Mouse (Mus musculus) hindbrain, embryonic 11.5 days (tissue): Measurements from ENCODE around the gene Rbm4b. TPM values are rescaled to one million over a fixed set of nuclear protein-coding genes. Genes with fewer than 3 reads are reported as not detected.
A peak's percentile ranks its signal among the peaks of the same experiment; 100 is the strongest.

Experiments
- ATAC-seq: fragments of 200-750 bp; cut with Nextera tagmentation; 2 replicates; pipeline ENCODE4 v1.8.0; 2017; ENCODE audit warnings: mild to moderate bottlenecking, moderate TSS enrichment, moderate library complexity; ENCODE audit not compliant: low FRiP score
- DNase-seq: peaks from one replicate; pipeline ENCODE4 v3.0.0-alpha.2; 2015; ENCODE audit warnings: low spot score
- H3K27ac ChIP-seq: fragments of 300-500 bp; sonication (generic); 2 replicates; pipeline ENCODE4 v1.5.1; 2014; ENCODE audit warnings: mild to moderate bottlenecking, low read depth, low read length
- H3K27me3 ChIP-seq: fragments of 300-500 bp; sonication (generic); 2 replicates; pipeline ENCODE4 v1.6.1; 2014; ENCODE audit warnings: mild to moderate bottlenecking, low read length, moderate library complexity, mixed read lengths; ENCODE audit not compliant: control insufficient read depth, insufficient read depth
- H3K36me3 ChIP-seq: fragments of 300-500 bp; sonication (generic); 2 replicates; pipeline ENCODE4 v1.6.1; 2014; ENCODE audit warnings: mild to moderate bottlenecking, low read length, moderate library complexity, mixed read lengths; ENCODE audit not compliant: control insufficient read depth, insufficient read depth
- H3K4me1 ChIP-seq: fragments of 300-500 bp; sonication (generic); replicated peaks from 2 replicates; pipeline ENCODE4 v1.6.1; 2014; ENCODE audit warnings: low read length, mixed read lengths; ENCODE audit not compliant: control insufficient read depth, insufficient read depth
- H3K4me2 ChIP-seq: fragments of 300-500 bp; sonication (generic); replicated peaks from 2 replicates; pipeline ENCODE4 v1.6.1; 2014; ENCODE audit warnings: mild to moderate bottlenecking, low read depth, low read length
- H3K4me3 ChIP-seq: fragments of 300-500 bp; sonication (generic); 2 replicates; pipeline ENCODE4 v1.5.1; 2014; ENCODE audit warnings: low read depth, low read length
- H3K9ac ChIP-seq: fragments of 300-500 bp; sonication (generic); 2 replicates; pipeline ENCODE4 v1.6.1; 2014; ENCODE audit warnings: low read depth, low read length
- H3K9me3 ChIP-seq: fragments of 300-500 bp; sonication (generic); 2 replicates; pipeline ENCODE4 v1.6.1; 2016; ENCODE audit warnings: low read length; ENCODE audit not compliant: control insufficient read depth
- WGBS: fragments of 180-500 bp; shearing (Covaris S2); extraction: QIAGEN DNeasy Blood & Tissue Kit; methylation state at CpG from one replicate; pipeline ENCODE4 v1.1.7; 2014; 5-methylcytosine and 5-hydroxymethylcytosine counted together
- polyA plus RNA-seq: library from polyadenylated mRNA; unstranded; fragments of >200 nt; fragmentation: Nextera tagmentation; extraction: Ambion mirVana; gene quantifications from 2 replicates; pipeline ENCODE4 v1.2.1, GENCODE M21; 2014

Rbm4b gene
- polyA plus RNA-seq, 1 experiment from 2014 or later = 154 TPM

DNA sequence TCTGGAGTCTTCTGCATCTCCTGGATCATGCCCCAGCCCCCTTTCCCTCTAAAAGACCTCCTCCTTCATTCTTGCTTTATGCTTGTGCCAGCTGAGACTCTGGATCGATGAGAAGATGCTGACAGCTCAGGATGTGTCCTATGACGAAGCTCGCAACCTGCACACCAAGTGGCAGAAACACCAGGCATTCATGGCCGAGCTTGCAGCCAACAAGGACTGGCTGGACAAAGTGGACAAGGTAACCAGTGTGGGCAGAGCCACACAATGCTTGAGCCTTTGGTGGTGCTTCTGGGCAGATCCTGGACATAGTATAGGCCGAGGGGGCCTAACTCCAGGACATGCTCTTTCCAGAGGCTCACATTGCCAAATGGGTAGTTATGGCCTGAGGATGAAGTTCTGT lies 16.5 kb upstream of the Rbm4b start:
- Histone ChIP-seq H3K36me3 (peaks cover 7% of the 10 kb centered on the region; the same call in 1 of the 2 replicates), H3K9ac (no peak overlapping the region), H3K9me3 (no peaks in the 10 kb centered on the region), H3K27ac (no peak overlapping the region), H3K4me3 (no peak overlapping the region), H3K4me1 (no peaks in the 10 kb centered on the region), H3K4me2 (no peak overlapping the region), H3K27me3 (no peaks in the 10 kb centered on the region)
- DNase-seq (no peak), ATAC-seq (no peak)
- 91% methylated on average over 5 of the region's 5 CpGs for WGBS

- Histone ChIP-seq H3K9me3 (no peaks in the 10 kb centered on the region), H3K27ac (no peak overlapping the region), H3K9ac (no peak overlapping the region), H3K36me3 (peaks cover 8% of the 10 kb centered on the region), H3K4me1 (no peaks in the 10 kb centered on the region), H3K4me2 (no peak overlapping the region), H3K4me3 (no peak overlapping the region), H3K27me3 (no peaks in the 10 kb centered on the region)
- DNase-seq (no peak), ATAC-seq (no peak)
- WGBS = 78% methylated on average over 10 of the region's 10 CpGs
These were observed 14.8 kb upstream of the Rbm4b start for GRCm38 (mm10) chr19:4741482-4741881.

- no peak overlapping the region for H3K9ac ChIP-seq
- no peak overlapping the region for H3K4me2 ChIP-seq
- no peaks in the 10 kb centered on the region for H3K9me3 ChIP-seq
- H3K27ac ChIP-seq = no peak overlapping the region
- 94% methylated on average over 6 of the region's 6 CpGs for WGBS
- no peak for DNase-seq
- peaks cover 14% of the 10 kb centered on the region for H3K36me3 ChIP-seq
- no peak for ATAC-seq
- H3K27me3 ChIP-seq = no peaks in the 10 kb centered on the region
- no peaks in the 10 kb centered on the region for H3K4me1 ChIP-seq
- no peak overlapping the region for H3K4me3 ChIP-seq
These were observed 14.1 kb upstream of the Rbm4b start for GRCm38 (mm10) chr19:4742229-4742628.

GRCm38 (mm10) chr19:4743524-4743923 lies 12.8 kb upstream of the Rbm4b start:
- H3K9ac ChIP-seq = no peak overlapping the region
- peak; percentile 70 for DNase-seq
- no peaks in the 10 kb centered on the region for H3K4me1 ChIP-seq
- no peaks in the 10 kb centered on the region for H3K9me3 ChIP-seq
- no peak overlapping the region for H3K4me2 ChIP-seq
- 41% methylated on average over 5 of the region's 5 CpGs for WGBS
- ATAC-seq = no peak
- H3K27ac ChIP-seq = no peak overlapping the region
- no peaks in the 10 kb centered on the region for H3K27me3 ChIP-seq
- H3K4me3 ChIP-seq = no peak overlapping the region
- peaks cover 8% of the 10 kb centered on the region for H3K36me3 ChIP-seq

DNA sequence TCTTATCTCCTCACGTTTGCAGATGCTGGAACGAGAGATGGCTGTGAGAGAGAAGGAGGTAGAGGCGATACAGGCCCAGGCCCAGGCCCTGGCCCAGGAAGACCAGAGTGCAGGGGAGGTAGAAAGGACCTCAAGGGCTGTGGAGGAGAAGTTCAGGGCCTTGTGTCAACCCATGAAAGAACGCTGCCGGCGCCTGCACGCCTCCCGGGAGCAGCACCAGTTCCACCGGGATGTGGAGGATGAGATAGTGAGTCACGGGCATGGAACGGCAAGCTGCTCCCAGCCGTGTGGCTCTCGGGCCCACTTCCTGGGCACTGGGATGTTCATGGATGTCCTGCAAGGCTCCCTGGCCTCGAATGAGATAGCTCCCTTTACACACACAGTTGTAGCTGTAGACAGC lies 12.3 kb upstream of the Rbm4b start:
- 86% methylated on average over 14 of the region's 14 CpGs for WGBS
- no peak overlapping the region for H3K9ac ChIP-seq

DNA sequence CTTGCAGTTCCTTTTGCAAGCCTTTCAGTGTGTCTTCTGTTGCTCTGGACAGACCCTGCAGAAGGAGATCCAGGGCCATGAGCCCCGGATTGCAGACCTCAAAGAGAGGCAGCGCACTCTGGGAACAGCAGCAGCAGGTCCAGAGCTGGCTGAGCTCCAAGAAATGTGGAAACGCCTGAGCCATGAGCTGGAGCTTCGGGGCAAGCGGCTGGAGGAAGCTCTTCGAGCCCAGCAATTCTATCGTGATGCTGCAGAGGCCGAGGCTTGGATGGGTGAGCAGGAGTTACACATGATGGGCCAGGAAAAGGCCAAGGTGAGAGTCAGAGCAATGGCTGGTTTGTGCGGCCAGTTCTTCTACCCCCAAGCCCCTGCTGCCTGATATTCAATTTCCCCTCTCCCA lies 11.2 kb upstream of the Rbm4b start:
- Histone ChIP-seq H3K27me3 (no peaks in the 10 kb centered on the region), H3K9me3 (no peaks in the 10 kb centered on the region), H3K4me3 (no peak overlapping the region), H3K27ac (no peak overlapping the region; the same call in 1 of the 2 replicates), H3K4me2 (no peak overlapping the region), H3K9ac (no peak overlapping the region), H3K36me3 (peaks cover 8% of the 10 kb centered on the region), H3K4me1 (no peaks in the 10 kb centered on the region)
- 87% methylated on average over 9 of the region's 9 CpGs for WGBS
- ATAC-seq (no peak), DNase-seq (no peak)

More for the DNA sequence above, 12.3 kb upstream of the Rbm4b start:
- Histone ChIP-seq H3K36me3 (peaks cover 8% of the 10 kb centered on the region), H3K4me2 (no peak overlapping the region), H3K4me1 (no peaks in the 10 kb centered on the region), H3K27me3 (no peaks in the 10 kb centered on the region), H3K4me3 (no peak overlapping the region), H3K9me3 (no peaks in the 10 kb centered on the region), H3K27ac (no peak overlapping the region)
- ATAC-seq = no peak
- DNase-seq = no peak

DNA sequence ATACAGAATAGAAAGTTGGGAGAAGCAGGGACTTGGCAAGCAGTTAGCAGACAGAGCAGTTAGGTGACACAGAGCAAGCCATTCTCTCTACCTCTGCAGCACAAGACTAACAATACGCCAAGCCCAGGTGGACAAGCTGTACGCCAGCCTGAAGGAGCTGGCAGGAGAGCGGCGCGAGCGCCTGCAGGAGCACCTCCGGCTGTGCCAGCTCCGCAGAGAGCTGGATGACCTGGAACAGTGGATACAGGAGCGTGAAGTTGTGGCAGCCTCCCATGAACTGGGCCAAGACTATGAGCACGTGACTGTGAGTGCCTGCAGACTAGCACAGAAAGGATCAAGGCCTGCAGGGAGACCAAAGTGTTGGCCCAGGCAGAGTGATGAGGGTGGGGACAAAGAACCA lies 10.6 kb upstream of the Rbm4b start:
- 90% methylated on average over 10 of the region's 10 CpGs for WGBS
- no peaks in the 10 kb centered on the region for H3K27me3 ChIP-seq
- H3K36me3 ChIP-seq = peaks cover 8% of the 10 kb centered on the region
- no peak for ATAC-seq
- no peak overlapping the region for H3K4me2 ChIP-seq
- no peaks in the 10 kb centered on the region for H3K9me3 ChIP-seq
- H3K4me3 ChIP-seq = no peak overlapping the region
- no peak overlapping the region for H3K9ac ChIP-seq
- H3K27ac ChIP-seq = no peak overlapping the region
- DNase-seq = no peak
- H3K4me1 ChIP-seq = no peaks in the 10 kb centered on the region

- H3K4me1 ChIP-seq = no peaks in the 10 kb centered on the region
- H3K36me3 ChIP-seq = peaks cover 8% of the 10 kb centered on the region
- H3K27ac ChIP-seq = no peak overlapping the region
- no peaks in the 10 kb centered on the region for H3K27me3 ChIP-seq
- WGBS = 87% methylated on average over 14 of the region's 14 CpGs
- no peak overlapping the region for H3K4me2 ChIP-seq
- no peaks in the 10 kb centered on the region for H3K9me3 ChIP-seq
- H3K4me3 ChIP-seq = no peak overlapping the region
- no peak for ATAC-seq
- no peak for DNase-seq
- no peak overlapping the region for H3K9ac ChIP-seq
These were observed 9.7 kb upstream of the Rbm4b start for GRCm38 (mm10) chr19:4746611-4747010.

GRCm38 (mm10) chr19:4747631-4748312 lies 8.5 kb upstream of the Rbm4b start:
- Histone ChIP-seq H3K9me3 (no peaks in the 10 kb centered on the region), H3K27me3 (no peaks in the 10 kb centered on the region), H3K36me3 (peaks cover 8% of the 10 kb centered on the region), H3K9ac (no peak overlapping the region), H3K4me1 (no peaks in the 10 kb centered on the region), H3K27ac (no peak overlapping the region), H3K4me3 (no peak overlapping the region), H3K4me2 (no peak overlapping the region)
- no peak for ATAC-seq
- WGBS = 91% methylated on average over 9 of the region's 9 CpGs
- DNase-seq = no peak
